Mouse (Mus musculus) liver, postnatal 0 days (tissue): ENCODE results near the gene Katnal1. TPM values are rescaled to one million over a fixed set of nuclear protein-coding genes. Genes with fewer than 3 reads are reported as not detected.
A peak's percentile ranks its signal among the peaks of the same experiment; 100 is the strongest.

ENCODE experiments used
- ATAC-seq: fragments of 200-750 bp; cut with Nextera tagmentation; 2 replicates; pipeline ENCODE4 v1.8.0; 2017; ENCODE audit warnings: mild to moderate bottlenecking, moderate library complexity
- DNase-seq: peaks from one replicate; pipeline ENCODE4 v3.0.0-alpha.2; 2016
- H3K27ac ChIP-seq: fragments of 300-500 bp; sonication (generic); 2 replicates; pipeline ENCODE4 v1.5.1; 2014; ENCODE audit warnings: antibody characterized with exemption, moderate library complexity, mild to moderate bottlenecking, low read depth
- H3K27me3 ChIP-seq: fragments of 300-500 bp; sonication (generic); 2 replicates; pipeline ENCODE4 v1.6.1; 2014; ENCODE audit warnings: low read length, control low read depth, mixed read lengths; ENCODE audit not compliant: insufficient read depth
- H3K36me3 ChIP-seq: fragments of 300-500 bp; sonication (generic); replicated peaks from 2 replicates; pipeline ENCODE4 v1.6.1; 2014; ENCODE audit warnings: mild to moderate bottlenecking, control low read depth, low read length, moderate library complexity, mixed read lengths; ENCODE audit not compliant: insufficient read depth
- H3K4me1 ChIP-seq: fragments of 300-500 bp; sonication (generic); 2 replicates; pipeline ENCODE4 v1.6.1; 2014; ENCODE audit warnings: antibody characterized with exemption, mild to moderate bottlenecking, control low read depth; ENCODE audit not compliant: insufficient read depth
- H3K4me2 ChIP-seq: fragments of 300-500 bp; sonication (generic); 2 replicates; pipeline ENCODE4 v1.6.1; 2014; ENCODE audit warnings: low read depth, mild to moderate bottlenecking, low read length, moderate library complexity, mixed read lengths
- H3K4me3 ChIP-seq: fragments of 300-500 bp; sonication (generic); 2 replicates; pipeline ENCODE4 v1.5.1; 2014; ENCODE audit warnings: low read depth, low read length
- H3K9ac ChIP-seq: fragments of 300-500 bp; sonication (generic); replicated peaks from 2 replicates; pipeline ENCODE4 v1.6.1; 2014; ENCODE audit warnings: mild to moderate bottlenecking, moderate library complexity
- H3K9me3 ChIP-seq: fragments of 300-500 bp; sonication (generic); 2 replicates; pipeline ENCODE4 v1.6.1; 2016; ENCODE audit warnings: mild to moderate bottlenecking, control low read depth, low read length, mixed read lengths
- CTCF ChIP-seq: sonication (generic); IDR thresholded peaks from 2 replicates; pipeline ENCODE4 v1.5.1; 2016; ENCODE audit warnings: antibody characterized with exemption, low read depth
- EP300 ChIP-seq: IDR thresholded peaks from 2 replicates; pipeline ENCODE4 v1.6.1; 2016; ENCODE audit warnings: antibody characterized with exemption, low read depth, mild to moderate bottlenecking
- WGBS: fragments of 180-500 bp; shearing (Covaris S2); extraction: QIAGEN DNeasy Blood & Tissue Kit; methylation state at CpG from one replicate; pipeline ENCODE4 v1.1.7; 2014; ENCODE audit not compliant: insufficient replicate concordance; 5-methylcytosine and 5-hydroxymethylcytosine counted together
- polyA plus RNA-seq: library from polyadenylated mRNA; unstranded; fragments of >200 nt; fragmentation: Nextera tagmentation; extraction: Ambion mirVana; gene quantifications from 2 replicates; pipeline ENCODE4 v1.2.1, GENCODE M21; 2015

Gene Katnal1
- polyA plus RNA-seq, 1 experiment from 2014 or later = 4.8 TPM

GRCm38 (mm10) chr5:148910066-148910465 is 19.1 kb downstream of the Katnal1 start:
- TF ChIP-seq CTCF (no peak), EP300 (no peak)
- H3K4me1 ChIP-seq = peaks cover 22% of the 10 kb centered on the region
- 82% methylated on average over 4 of the region's 4 CpGs for WGBS
- no peak for ATAC-seq
- H3K36me3 ChIP-seq = no peaks in the 10 kb centered on the region
- H3K27me3 ChIP-seq = no peaks in the 10 kb centered on the region
- no peaks in the 10 kb centered on the region for H3K9me3 ChIP-seq
- H3K4me3 ChIP-seq = no peak overlapping the region
- no peak for DNase-seq
- H3K9ac ChIP-seq = no peak overlapping the region
- no peak overlapping the region for H3K27ac ChIP-seq
- H3K4me2 ChIP-seq = no peak overlapping the region

DNA sequence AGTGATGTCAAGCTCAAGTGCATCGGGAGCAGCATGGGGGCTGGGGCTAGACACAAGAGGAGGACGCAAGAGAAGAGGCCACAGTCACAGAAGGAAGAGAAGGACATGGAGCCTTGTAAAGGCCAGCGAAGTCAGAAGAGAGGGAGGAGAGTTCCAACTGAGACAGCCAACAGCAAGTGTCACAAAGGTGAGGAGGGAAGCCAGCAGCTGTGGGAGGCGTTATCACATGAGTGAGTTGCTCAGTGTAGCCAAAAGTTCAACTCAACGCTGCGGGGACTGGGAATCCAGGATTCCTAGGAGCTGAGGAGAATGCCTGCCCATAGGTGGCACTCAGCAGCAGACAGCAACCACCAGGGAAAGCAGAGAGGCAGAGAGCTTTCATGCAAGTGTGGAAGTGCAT is 19.7 kb downstream of the Katnal1 start:
- H3K4me3 ChIP-seq = no peak overlapping the region
- DNase-seq (no peak), ATAC-seq (no peak)
- H3K27ac ChIP-seq = peak overlapping the region; percentile 44; the same call in 1 of the 2 replicates
- H3K4me2 ChIP-seq = no peak overlapping the region
- H3K27me3 ChIP-seq = no peaks in the 10 kb centered on the region
- TF ChIP-seq EP300 = no peak
- peak; percentile 40 for TF ChIP-seq CTCF
- H3K9ac ChIP-seq = no peak overlapping the region; the same call in 1 of the 2 replicates
- WGBS = 59% methylated on average over 6 of the region's 6 CpGs
- peaks cover 22% of the 10 kb centered on the region for H3K4me1 ChIP-seq
- H3K36me3 ChIP-seq = peaks cover under 1% of the 10 kb centered on the region; the same call in 1 of the 2 replicates
- no peaks in the 10 kb centered on the region for H3K9me3 ChIP-seq

- Histone ChIP-seq H3K4me3 (no peak overlapping the region), H3K4me2 (no peak overlapping the region), H3K36me3 (peaks cover 5% of the 10 kb centered on the region), H3K27me3 (no peaks in the 10 kb centered on the region), H3K9me3 (no peaks in the 10 kb centered on the region), H3K9ac (no peak overlapping the region; the same call in 1 of the 2 replicates), H3K4me1 (peaks cover 22% of the 10 kb centered on the region), H3K27ac (peak overlapping the region; percentile 44; the same call in 1 of the 2 replicates)
- ATAC-seq (no peak; the same call in 1 of the 2 replicates), DNase-seq (peak; percentile 29)
- WGBS = 57% methylated on average over 7 of the region's 7 CpGs
- TF ChIP-seq CTCF (peak; percentile 38), EP300 (no peak)
These were observed 20.1 kb downstream of the Katnal1 start for GRCm38 (mm10) chr5:148909057-148909395.

DNA sequence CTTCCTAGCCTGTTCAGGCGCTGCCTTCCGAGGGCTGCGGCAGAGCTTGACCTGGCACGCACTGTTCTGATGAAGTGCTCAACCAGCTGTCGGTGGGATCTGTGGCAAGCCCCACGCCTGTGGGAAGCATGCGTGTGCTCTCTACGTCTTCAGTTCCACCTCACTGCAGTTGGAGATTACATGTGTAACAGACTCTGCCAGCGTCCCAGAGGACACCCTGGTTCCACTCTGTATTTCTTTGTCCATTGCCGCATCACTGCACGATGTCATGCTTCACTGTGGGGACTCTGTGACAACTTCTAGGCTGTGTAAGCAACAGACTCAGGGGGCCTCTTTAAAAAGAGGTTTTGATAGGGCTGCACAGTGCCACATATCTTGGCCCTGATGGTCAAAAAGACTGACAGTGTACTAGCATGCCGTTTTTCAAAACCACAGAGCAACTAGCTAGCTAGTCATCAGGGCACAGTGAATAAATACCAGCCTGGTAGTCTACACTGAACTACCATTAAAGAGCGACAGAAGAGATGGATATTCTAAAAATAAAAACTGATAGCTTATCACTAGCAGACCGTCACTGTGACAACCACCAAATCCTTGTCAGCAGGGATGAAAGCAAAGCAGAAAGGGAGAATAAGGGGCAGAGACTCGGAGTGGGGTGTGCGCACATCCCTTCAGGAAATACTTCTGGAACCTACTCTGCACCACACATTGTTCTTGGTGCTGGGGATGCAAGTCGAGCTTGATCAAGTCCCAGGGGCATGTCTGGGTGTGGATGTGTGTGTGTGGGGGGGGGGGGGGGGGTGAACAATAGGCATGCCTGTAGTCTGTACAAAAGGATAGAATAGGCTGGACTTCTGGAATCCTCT is 20.7 kb downstream of the Katnal1 start:
- peak; percentile 37 for DNase-seq
- peaks cover 22% of the 10 kb centered on the region for H3K4me1 ChIP-seq
- no peaks in the 10 kb centered on the region for H3K27me3 ChIP-seq
- TF ChIP-seq EP300 (no peak), CTCF (no peak)
- peak overlapping the region; percentile 57 for H3K27ac ChIP-seq
- no peaks in the 10 kb centered on the region for H3K9me3 ChIP-seq
- H3K9ac ChIP-seq = no peak overlapping the region
- WGBS = 54% methylated on average over 17 of the region's 17 CpGs
- H3K4me2 ChIP-seq = 0 out of 2 replicates have a peak overlapping the region, but pooled peaks have one; percentile 13
- H3K36me3 ChIP-seq = peaks cover 11% of the 10 kb centered on the region
- ATAC-seq = peak; percentile 71
- no peak overlapping the region for H3K4me3 ChIP-seq

DNA sequence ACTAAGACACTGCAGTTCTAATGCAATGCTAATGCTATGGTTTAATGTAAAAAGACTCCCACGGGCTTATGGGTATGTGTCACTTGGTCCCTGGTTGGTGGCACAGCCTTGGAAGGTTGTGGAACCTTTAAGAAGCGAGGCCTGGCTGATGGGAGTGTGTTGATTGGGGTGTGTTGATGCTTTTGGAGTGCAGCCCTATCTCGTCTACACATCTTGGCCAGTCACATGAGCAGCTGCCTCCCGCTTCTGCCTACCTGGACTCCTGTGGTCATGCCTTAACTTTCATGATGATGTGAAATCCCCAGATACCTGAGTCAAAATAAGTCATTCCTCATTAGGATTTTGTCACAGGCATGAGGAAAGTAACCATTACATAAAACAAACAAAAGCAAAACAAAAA is 22.8 kb downstream of the Katnal1 start:
- no peak overlapping the region for H3K9ac ChIP-seq
- H3K27me3 ChIP-seq = no peaks in the 10 kb centered on the region
- no peak for DNase-seq
- 78% methylated on average over 4 of the region's 4 CpGs for WGBS
- H3K9me3 ChIP-seq = no peaks in the 10 kb centered on the region
- TF ChIP-seq EP300 (no peak), CTCF (no peak)
- no peak for ATAC-seq
- no peak overlapping the region for H3K4me3 ChIP-seq
- H3K27ac ChIP-seq = no peak overlapping the region
- H3K36me3 ChIP-seq = peaks cover 24% of the 10 kb centered on the region
- H3K4me1 ChIP-seq = peaks cover 15% of the 10 kb centered on the region
- no peak overlapping the region for H3K4me2 ChIP-seq

GRCm38 (mm10) chr5:148904846-148905245 is 24.3 kb downstream of the Katnal1 start:
- no peak overlapping the region for H3K4me2 ChIP-seq
- H3K9ac ChIP-seq = no peak overlapping the region
- DNase-seq (peak; percentile 53), ATAC-seq (no peak; the same call in 1 of the 2 replicates)
- no peak overlapping the region for H3K4me3 ChIP-seq
- no peak overlapping the region for H3K27ac ChIP-seq
- peaks cover 15% of the 10 kb centered on the region for H3K4me1 ChIP-seq
- TF ChIP-seq CTCF (peak; percentile 77), EP300 (no peak)
- H3K36me3 ChIP-seq = peaks cover 28% of the 10 kb centered on the region
- no peaks in the 10 kb centered on the region for H3K27me3 ChIP-seq
- no peaks in the 10 kb centered on the region for H3K9me3 ChIP-seq
- WGBS = 61% methylated on average over 6 of the region's 6 CpGs
